In the genomic region with DNA sequence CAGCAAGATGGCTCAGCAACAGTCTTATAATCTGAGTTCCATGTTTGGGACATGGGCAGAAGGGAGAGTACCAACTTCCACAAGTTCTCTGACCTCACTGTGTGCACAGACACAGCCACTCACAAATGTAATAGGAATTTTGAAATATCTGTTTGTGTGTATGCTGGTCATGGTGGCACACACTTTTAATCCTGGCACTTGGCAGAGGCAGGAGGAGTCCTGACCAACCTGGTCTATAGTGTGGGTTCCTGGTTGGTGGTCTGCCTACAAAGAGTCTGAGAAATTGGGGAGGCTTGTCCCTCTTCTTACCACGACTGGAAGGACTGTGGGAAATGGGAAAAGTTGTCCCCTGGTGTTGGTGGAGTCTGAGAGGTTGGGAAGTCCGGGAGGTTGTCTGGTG, we compare ENCODE assay signal across 9 mouse cellular contexts. TPM values are rescaled to one million over a fixed set of nuclear protein-coding genes. Genes with fewer than 3 reads are reported as not detected.
DNase-seq lines count a peak whose midpoint lies in the region; ATAC-seq and TF ChIP-seq lines count a peak whose summit lies in the region.
"Had no signal": no experiment of that assay in that cellular context is flagged by ENCODE, and none has a peak within 500 bp of the region (broad histone marks: within the 10 kb centered on the region; RNA-seq: fewer than 3 reads in every experiment).

No protein-coding gene starts in this region.

- TF ChIP-seq CTCF in cortical plate, adult 2 months (IDR thresholded peaks at IDR 0.05; ENCODE audit: extremely low read depth, insufficient read depth, low read length): no peak

- H3K27ac ChIP-seq in kidney, embryonic 15.5 days: 0 out of 2 replicates have a peak overlapping the region, but pooled peaks have one; percentile 1
- no peak overlapping the region for H3K27ac ChIP-seq in cortical plate, adult 2 months (ENCODE audit: insufficient read depth, low read length)
- no peak overlapping the region for H3K27ac ChIP-seq in hindbrain, embryonic 15.5 days (replicated peaks)
- no peak overlapping the region for H3K27ac ChIP-seq in midbrain, embryonic 14.5 days (replicated peaks; ENCODE audit: low read depth, low read length)

- TF ChIP-seq POLR2A in cortical plate, adult 2 months (IDR thresholded peaks at IDR 0.05; ENCODE audit: extremely low read depth, insufficient read depth, low read length): no peak

- H3K4me3 ChIP-seq in kidney, embryonic 15.5 days (replicated peaks): peak overlapping the region; percentile 65
- H3K4me3 ChIP-seq in cortical plate, adult 2 months (ENCODE audit: insufficient read depth, low read length): peak overlapping the region; percentile 93
- H3K4me3 ChIP-seq in hindbrain, embryonic 15.5 days: peak overlapping the region; percentile 94
- H3K4me3 ChIP-seq in midbrain, embryonic 14.5 days (replicated peaks; ENCODE audit: low read depth, low read length): peak overlapping the region; percentile 99

- H3K4me1 ChIP-seq in kidney, embryonic 15.5 days: peaks cover 68% of the 10 kb centered on the region
- peaks cover 30% of the 10 kb centered on the region for H3K4me1 ChIP-seq in cortical plate, adult 2 months (ENCODE audit: control insufficient read depth, insufficient read depth, low read length)
- H3K4me1 ChIP-seq in hindbrain, embryonic 15.5 days (replicated peaks): peaks cover 69% of the 10 kb centered on the region
- H3K4me1 ChIP-seq in midbrain, embryonic 14.5 days (ENCODE audit: control insufficient read depth, insufficient read depth, low read length): peaks cover 20% of the 10 kb centered on the region

- peak overlapping the region; percentile 98 for H3K9ac ChIP-seq in kidney, embryonic 15.5 days
- H3K9ac ChIP-seq in hindbrain, embryonic 15.5 days: peak overlapping the region; percentile 96
- peak overlapping the region; percentile 97; the same call in 1 of the 2 replicates for H3K9ac ChIP-seq in midbrain, embryonic 14.5 days (replicated peaks; ENCODE audit: low read length)

- H3K36me3 ChIP-seq in kidney, embryonic 15.5 days: no peaks in the 10 kb centered on the region
- H3K36me3 ChIP-seq in hindbrain, embryonic 15.5 days: no peaks in the 10 kb centered on the region
- H3K36me3 ChIP-seq in midbrain, embryonic 14.5 days (ENCODE audit: control insufficient read depth, insufficient read depth, low read length): no peaks in the 10 kb centered on the region

- DNase-seq in kidney, adult 11 months: no peak
- DNase-seq in midbrain, embryonic 14.5 days: no peak
- no peak for DNase-seq in gastrocnemius, postnatal 10 days
- DNase-seq in cerebellum, adult 8-10 months: no peak
- DNase-seq in ovary, postnatal 10 days (ENCODE audit: low spot score): no peak

- no peak for ATAC-seq in kidney, embryonic 15.5 days (replicated peaks; ENCODE audit: low FRiP score)
- ATAC-seq in hindbrain, embryonic 15.5 days (ENCODE audit: low FRiP score, low read depth): no peak
- no peak for ATAC-seq in midbrain, embryonic 14.5 days (ENCODE audit: low FRiP score, low TSS enrichment)

- no peaks in the 10 kb centered on the region for H3K27me3 ChIP-seq in kidney, embryonic 15.5 days
- no peaks in the 10 kb centered on the region for H3K27me3 ChIP-seq in hindbrain, embryonic 15.5 days
- no peaks in the 10 kb centered on the region for H3K27me3 ChIP-seq in midbrain, embryonic 14.5 days (ENCODE audit: control insufficient read depth, insufficient read depth, low read length)

- no peaks in the 10 kb centered on the region for H3K9me3 ChIP-seq in kidney, embryonic 15.5 days (replicated peaks)
- H3K9me3 ChIP-seq in hindbrain, embryonic 15.5 days: no peaks in the 10 kb centered on the region
- H3K9me3 ChIP-seq in midbrain, embryonic 14.5 days (ENCODE audit: control insufficient read depth, low read length): no peaks in the 10 kb centered on the region

- peak overlapping the region; percentile 87 for H3K4me2 ChIP-seq in kidney, embryonic 15.5 days
- H3K4me2 ChIP-seq in hindbrain, embryonic 15.5 days: peak overlapping the region; percentile 93
- peak overlapping the region; percentile 74 for H3K4me2 ChIP-seq in midbrain, embryonic 14.5 days (ENCODE audit: low read length)

- 65% methylated on average over 2 of the region's 2 CpGs for WGBS in kidney, embryonic 15.5 days
- WGBS in hindbrain, embryonic 15.5 days: 76% methylated on average over 2 of the region's 2 CpGs
- 72% methylated on average over 2 of the region's 2 CpGs for WGBS in midbrain, embryonic 14.5 days

RNA-seq across cellular contexts. Expression of a gene that starts 1.5 kb away (rescaled TPM):
- polyA plus RNA-seq in kidney, embryonic 15.5 days (2015; fragmentation: Nextera tagmentation; extraction: Ambion mirVana): 17.3 and 21.8 TPM in 2 replicates
- 45.9 and 47.8 TPM in 2 replicates for polyA plus RNA-seq in cortical plate, adult 2 months (2012; rRNA removed)
- 18.3 and 21.6 TPM in 2 replicates for polyA plus RNA-seq in hindbrain, embryonic 15.5 days (2015; fragmentation: Nextera tagmentation; extraction: Ambion mirVana)
- polyA plus RNA-seq in midbrain, embryonic 14.5 days (2014; fragmentation: Nextera tagmentation; extraction: Ambion mirVana): 23.4 and 27.9 TPM in 2 replicates
- 10 to 100 TPM; 25.9 to 46.0 TPM for total RNA-seq in gastrocnemius, postnatal 10 days (2021)

RNA-seq across cellular contexts. Expression of a gene that starts 14.4 kb away (rescaled TPM):
- 68.1 and 70.9 TPM in 2 replicates for polyA plus RNA-seq in kidney, embryonic 15.5 days (2015; fragmentation: Nextera tagmentation; extraction: Ambion mirVana)
- polyA plus RNA-seq in cortical plate, adult 2 months (2012; rRNA removed): 157 and 159 TPM in 2 replicates
- 109 and 120 TPM in 2 replicates for polyA plus RNA-seq in hindbrain, embryonic 15.5 days (2015; fragmentation: Nextera tagmentation; extraction: Ambion mirVana)
- 106 and 116 TPM in 2 replicates for polyA plus RNA-seq in midbrain, embryonic 14.5 days (2014; fragmentation: Nextera tagmentation; extraction: Ambion mirVana)
- total RNA-seq in gastrocnemius, postnatal 10 days (2021): 10 to 100 TPM; 27.7 to 37.1 TPM

RNA-seq across cellular contexts. Expression of a gene that starts 41.5 kb away (rescaled TPM):
- polyA plus RNA-seq in kidney, embryonic 15.5 days (2015; fragmentation: Nextera tagmentation; extraction: Ambion mirVana): 78.2 and 92.6 TPM in 2 replicates
- polyA plus RNA-seq in cortical plate, adult 2 months (2012; rRNA removed): 38.9 and 46.1 TPM in 2 replicates
- 52.3 and 67.4 TPM in 2 replicates for polyA plus RNA-seq in hindbrain, embryonic 15.5 days (2015; fragmentation: Nextera tagmentation; extraction: Ambion mirVana)
- 57.2 and 75.1 TPM in 2 replicates for polyA plus RNA-seq in midbrain, embryonic 14.5 days (2014; fragmentation: Nextera tagmentation; extraction: Ambion mirVana)
- total RNA-seq in gastrocnemius, postnatal 10 days (2021): 10 to 100 TPM; 31.6 to 41.3 TPM

RNA-seq across cellular contexts. Expression of a gene that starts 41.9 kb away (rescaled TPM):
- 126 and 130 TPM in 2 replicates for polyA plus RNA-seq in kidney, embryonic 15.5 days (2015; fragmentation: Nextera tagmentation; extraction: Ambion mirVana)
- 59.5 and 62.6 TPM in 2 replicates for polyA plus RNA-seq in cortical plate, adult 2 months (2012; rRNA removed)
- polyA plus RNA-seq in hindbrain, embryonic 15.5 days (2015; fragmentation: Nextera tagmentation; extraction: Ambion mirVana): 130 and 133 TPM in 2 replicates
- polyA plus RNA-seq in midbrain, embryonic 14.5 days (2014; fragmentation: Nextera tagmentation; extraction: Ambion mirVana): 107 and 116 TPM in 2 replicates
- 10 to 100 TPM; 26.8 to 30.9 TPM for total RNA-seq in gastrocnemius, postnatal 10 days (2021)

RNA-seq across cellular contexts. Expression of a gene that starts 48.5 kb away (rescaled TPM):
- polyA plus RNA-seq in kidney, embryonic 15.5 days (2015; fragmentation: Nextera tagmentation; extraction: Ambion mirVana): 0.09 TPM in 1 of 2 replicates, not detected in the other
- 1.6 and 2.3 TPM in 2 replicates for polyA plus RNA-seq in cortical plate, adult 2 months (2012; rRNA removed)
- 0.14 and 0.21 TPM in 2 replicates for polyA plus RNA-seq in hindbrain, embryonic 15.5 days (2015; fragmentation: Nextera tagmentation; extraction: Ambion mirVana)
- 0.12 TPM in 1 of 2 replicates, not detected in the other for polyA plus RNA-seq in midbrain, embryonic 14.5 days (2014; fragmentation: Nextera tagmentation; extraction: Ambion mirVana)
- under 1 TPM; 0.20 to 0.52 TPM for total RNA-seq in gastrocnemius, postnatal 10 days (2021)
- total RNA-seq: monocyte, adult 5-6 weeks had no signal
